Mouse (Mus musculus) liver, embryonic 12.5 days (tissue): ENCODE measurements around the gene Fbxo46. TPM values are rescaled to one million over a fixed set of nuclear protein-coding genes. Genes with fewer than 3 reads are reported as not detected.

Source experiments
- microRNA counts: library from miRNA; unstranded; fragments of <30 nt; microRNA quantifications from one replicate; lab custom pipeline; 2017
- microRNA-seq: library from miRNA; unstranded; fragments of <30 nt; microRNA quantifications from one replicate; pipeline ENCODE4, GENCODE M21; 2017
- polyA plus RNA-seq: library from polyadenylated mRNA; unstranded; fragments of >200 nt; fragmentation: Nextera tagmentation; extraction: Ambion mirVana; gene quantifications from 2 replicates; pipeline ENCODE4 v1.2.1, GENCODE M21; 2016

Fbxo46 gene
- polyA plus RNA-seq, 1 experiment from 2014 or later, result 10.1 TPM

MicroRNA genes within 50 kb of the gene (microRNA counts, 519-probe panel; counts per million panel counts)
- 582 counts per million, percentile 70 among the panel's probes with 10 or more counts for microRNA mmu-miR-330 (lab: Ali Mortazavi, UCI)

Small RNAs within 50 kb of the gene (microRNA-seq; reads per million reads assigned to microRNA genes)
- gene Mir3100 (1.1 reads per million), gene Mir330 (222 reads per million, percentile 57 among the genes with 10 or more reads in this experiment)

Other genes with a start within 250 kb of the Fbxo46 start
- 8.9 and 10.0 TPM in 2 replicates for gene Pglyrp1, start 248.5 kb upstream of the Fbxo46 start, polyA plus RNA-seq
- 16.8 and 18.3 TPM in 2 replicates for gene Ccdc61, start 209.4 kb upstream of the Fbxo46 start, polyA plus RNA-seq
- gene Nova2, start 194.0 kb upstream of the Fbxo46 start, polyA plus RNA-seq, result 0.13 and 0.16 TPM in 2 replicates
- not detected in 2 replicates for gene Nanos2, start 132.5 kb upstream of the Fbxo46 start, polyA plus RNA-seq
- 1.3 and 1.7 TPM in 2 replicates for gene Mypop, start 128.6 kb upstream of the Fbxo46 start, polyA plus RNA-seq
- gene Irf2bp1, start 115.8 kb upstream of the Fbxo46 start, polyA plus RNA-seq, result 20.1 and 22.3 TPM in 2 replicates
- 25.3 and 26.6 TPM in 2 replicates for gene Foxa3, start 96.3 kb upstream of the Fbxo46 start, polyA plus RNA-seq
- 30.3 and 33.3 TPM in 2 replicates for gene Sympk, start 95.5 kb upstream of the Fbxo46 start, polyA plus RNA-seq
- not detected in 2 replicates for gene Rsph6a, start 65.2 kb upstream of the Fbxo46 start, polyA plus RNA-seq
- gene Dmwd, start 43.6 kb upstream of the Fbxo46 start, polyA plus RNA-seq, result 7.4 and 7.9 TPM in 2 replicates
- 8.5 and 9.8 TPM in 2 replicates for gene Dmpk, start 36.0 kb upstream of the Fbxo46 start, polyA plus RNA-seq
- gene Six5, start 25.3 kb upstream of the Fbxo46 start, polyA plus RNA-seq, result 1.8 TPM in 2 replicates
- 0.55 and 0.66 TPM in 2 replicates for gene Gm4969, start 1.5 kb upstream of the Fbxo46 start, polyA plus RNA-seq
- gene Qpctl, start 29.4 kb downstream of the Fbxo46 start, polyA plus RNA-seq, result 4.9 and 5.5 TPM in 2 replicates
- gene Snrpd2, start 29.9 kb downstream of the Fbxo46 start, polyA plus RNA-seq, result 97.8 and 98.3 TPM in 2 replicates
- 0.18 and 0.41 TPM in 2 replicates for gene Gipr, start 46.3 kb downstream of the Fbxo46 start, polyA plus RNA-seq
- gene Eml2, start 56.6 kb downstream of the Fbxo46 start, polyA plus RNA-seq, result 4.1 and 5.1 TPM in 2 replicates
- 0.51 and 0.62 TPM in 2 replicates for gene Gpr4, start 92.7 kb downstream of the Fbxo46 start, polyA plus RNA-seq
- gene Opa3, start 108.5 kb downstream of the Fbxo46 start, polyA plus RNA-seq, result 22.1 and 23.3 TPM in 2 replicates
- gene Vasp, start 152.0 kb downstream of the Fbxo46 start, polyA plus RNA-seq, result 61.1 and 61.5 TPM in 2 replicates
- not detected in 2 replicates for gene Ppm1n, start 160.2 kb downstream of the Fbxo46 start, polyA plus RNA-seq
- 5.1 and 5.6 TPM in 2 replicates for gene Rtn2, start 162.8 kb downstream of the Fbxo46 start, polyA plus RNA-seq
- gene Fosb, start 190.2 kb downstream of the Fbxo46 start, polyA plus RNA-seq, result 0.04 and 0.05 TPM in 2 replicates
- gene Ercc1, start 224.9 kb downstream of the Fbxo46 start, polyA plus RNA-seq, result 25.8 and 31.5 TPM in 2 replicates
- gene Cd3eap, start 239.6 kb downstream of the Fbxo46 start, polyA plus RNA-seq, result 19.5 and 19.9 TPM in 2 replicates
- 1.7 and 1.9 TPM in 2 replicates for gene Ppp1r13l, start 239.9 kb downstream of the Fbxo46 start, polyA plus RNA-seq